Mouse (Mus musculus) bone marrow macrophage, adult 2 months (primary cell): Measurements from ENCODE around the gene Tent2. TPM values are rescaled to one million over a fixed set of nuclear protein-coding genes. Genes with fewer than 3 reads are reported as not detected.
"Not testable (repeated sequence)": the region's sequence is repeated elsewhere in the genome, so short reads cannot be mapped to it uniquely, and the experiment has no call there.

Source experiments
- H3K27ac ChIP-seq: 2 replicates; pipeline ENCODE4 v1.5.1; 2012; ENCODE audit warnings: low read depth, low read length; ENCODE audit not compliant: insufficient read depth
- H3K4me1 ChIP-seq: 2 replicates; pipeline ENCODE4 v1.6.1; 2012; ENCODE audit warnings: low read length; ENCODE audit not compliant: control insufficient read depth, insufficient read depth
- H3K4me3 ChIP-seq: 2 replicates; pipeline ENCODE4 v1.5.1; 2012; ENCODE audit warnings: mild to moderate bottlenecking, low read length, moderate library complexity; ENCODE audit not compliant: insufficient read depth
- CTCF ChIP-seq: IDR thresholded peaks from 2 replicates; pipeline ENCODE4 v1.5.1; 2012; ENCODE audit warnings: low read depth, mild to moderate bottlenecking, low read length, moderate library complexity
- POLR2A ChIP-seq: IDR thresholded peaks from 2 replicates; pipeline ENCODE4 v1.6.1; 2012; ENCODE audit warnings: mild to moderate bottlenecking, low read depth, low read length, borderline replicate concordance
- polyA plus RNA-seq: library from polyadenylated mRNA; stranded (reverse); fragments of >200 nt; gene quantifications from 2 replicates; pipeline ENCODE4 v1.2.4, GENCODE M21; 2012; ENCODE audit not compliant: missing spikeins, insufficient read depth, insufficient read length

Tent2 gene
- polyA plus RNA-seq, 1 experiment: 162 TPM

- Histone ChIP-seq H3K4me1 (peaks cover 17% of the 10 kb centered on the region), H3K4me3 (peak overlapping the region; percentile 54), H3K27ac (peak overlapping the region; percentile 59)
- TF ChIP-seq CTCF (no peak), POLR2A (no peak)
These were observed 451 bp upstream of the Tent2 start for GRCm38 (mm10) chr13:93192646-93193026.

- Histone ChIP-seq H3K4me3 (peak overlapping the region; percentile 11; the same call in 1 of the 2 replicates), H3K27ac (no peak overlapping the region), H3K4me1 (peaks cover 16% of the 10 kb centered on the region)
- TF ChIP-seq POLR2A (no peak), CTCF (no peak)
These were observed 2.8 kb downstream of the Tent2 start for GRCm38 (mm10) chr13:93189416-93189815.

- H3K4me1 ChIP-seq: peaks cover 16% of the 10 kb centered on the region
- 0 out of 2 replicates have a peak overlapping the region, but pooled peaks have one; percentile 20 for H3K4me3 ChIP-seq
- no peak overlapping the region for H3K27ac ChIP-seq
- TF ChIP-seq CTCF (no peak), POLR2A (no peak)
These were observed 3.4 kb downstream of the Tent2 start for GRCm38 (mm10) chr13:93188738-93189137.

DNA sequence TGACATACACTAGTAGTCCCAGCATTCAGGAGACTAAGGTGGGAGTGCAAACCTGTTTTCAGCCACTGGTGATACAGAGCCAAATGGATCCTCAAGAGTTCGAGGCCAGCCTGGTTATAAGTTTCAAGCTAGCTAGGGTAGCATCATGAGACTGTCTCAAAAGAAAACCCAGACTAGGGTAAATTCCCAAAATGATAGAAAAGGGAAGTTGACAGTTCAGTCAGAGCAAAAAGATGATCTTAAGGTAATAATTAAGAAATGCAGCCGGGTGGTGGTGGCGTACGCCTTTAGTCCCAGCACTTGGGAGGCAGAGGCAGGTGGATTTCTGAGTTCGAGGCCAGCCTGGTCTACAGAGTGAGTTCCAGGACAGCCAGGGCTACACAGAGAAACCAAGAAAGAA lies 4.4 kb downstream of the Tent2 start:
- H3K27ac ChIP-seq, H3K4me3 ChIP-seq: not testable (repeated sequence)
- H3K4me1 ChIP-seq: peaks cover 17% of the 10 kb centered on the region

DNA sequence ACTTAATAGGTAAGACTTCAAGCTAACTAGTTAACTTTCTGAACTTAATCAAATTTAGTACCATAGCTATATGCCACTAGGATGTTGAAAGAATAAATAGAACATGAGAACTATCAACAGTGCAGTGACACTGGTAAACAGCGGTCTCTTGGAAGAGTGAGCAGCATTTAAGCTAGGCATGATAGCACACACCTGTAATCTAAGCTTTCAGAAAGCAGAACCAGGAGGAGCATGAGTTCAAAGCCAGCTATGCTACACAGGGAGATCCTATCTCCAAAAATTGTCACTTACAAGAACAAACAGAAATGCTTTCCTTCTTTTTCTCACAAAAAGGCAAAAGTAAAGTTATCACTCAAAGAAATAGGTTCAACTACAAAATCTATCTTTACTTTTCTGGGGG lies 11.8 kb downstream of the Tent2 start:
- no peak overlapping the region for H3K4me3 ChIP-seq
- TF ChIP-seq POLR2A (no peak), CTCF (no peak)
- no peak overlapping the region; the same call in 1 of the 2 replicates for H3K27ac ChIP-seq
- H3K4me1 ChIP-seq: peaks cover 10% of the 10 kb centered on the region; the same call in 1 of the 2 replicates

DNA sequence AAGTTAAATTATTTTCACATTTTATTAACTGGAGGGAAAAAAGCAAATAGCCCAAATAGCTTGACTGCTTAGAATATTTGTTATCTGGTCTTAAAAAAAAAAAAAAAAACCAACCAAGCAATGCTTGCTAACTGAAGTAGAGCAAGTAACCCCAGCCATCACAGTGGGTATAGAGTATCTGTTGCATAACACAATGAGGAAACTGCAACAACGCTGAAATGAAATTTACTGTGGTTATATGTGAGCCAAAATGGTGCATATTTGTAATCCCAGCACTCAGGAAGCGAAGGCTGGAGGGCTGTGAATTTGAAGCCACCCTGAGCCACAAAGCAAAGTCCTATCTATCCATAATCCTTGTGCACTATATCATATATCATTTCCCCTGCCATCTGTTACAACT lies 12.7 kb downstream of the Tent2 start:
- TF ChIP-seq CTCF (no peak), POLR2A (no peak)
- Histone ChIP-seq H3K27ac (no peak overlapping the region), H3K4me3 (no peak overlapping the region), H3K4me1 (peaks cover 10% of the 10 kb centered on the region; the same call in 1 of the 2 replicates)

DNA sequence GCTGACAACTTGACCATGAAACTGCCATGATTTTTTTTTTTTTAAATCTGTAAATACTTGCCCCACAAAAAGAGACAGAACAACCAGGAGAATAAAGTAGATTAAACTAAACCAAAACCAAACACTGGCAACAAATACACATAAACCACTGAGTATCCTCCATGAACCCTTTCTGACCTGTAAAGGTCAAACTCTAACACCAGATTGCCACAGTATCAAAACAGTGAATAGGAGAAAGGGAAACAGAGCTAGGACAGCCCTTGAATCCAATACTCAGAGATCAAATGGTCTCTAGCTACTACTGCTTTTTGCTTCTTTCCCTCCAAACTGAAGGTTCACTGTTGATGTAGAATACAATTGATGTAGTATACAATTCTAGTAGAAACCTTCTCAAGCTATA lies 14.6 kb downstream of the Tent2 start:
- Histone ChIP-seq H3K4me1 (peaks cover 8% of the 10 kb centered on the region; the same call in 1 of the 2 replicates), H3K4me3 (no peak overlapping the region), H3K27ac (no peak overlapping the region)
- no peak for TF ChIP-seq POLR2A

DNA sequence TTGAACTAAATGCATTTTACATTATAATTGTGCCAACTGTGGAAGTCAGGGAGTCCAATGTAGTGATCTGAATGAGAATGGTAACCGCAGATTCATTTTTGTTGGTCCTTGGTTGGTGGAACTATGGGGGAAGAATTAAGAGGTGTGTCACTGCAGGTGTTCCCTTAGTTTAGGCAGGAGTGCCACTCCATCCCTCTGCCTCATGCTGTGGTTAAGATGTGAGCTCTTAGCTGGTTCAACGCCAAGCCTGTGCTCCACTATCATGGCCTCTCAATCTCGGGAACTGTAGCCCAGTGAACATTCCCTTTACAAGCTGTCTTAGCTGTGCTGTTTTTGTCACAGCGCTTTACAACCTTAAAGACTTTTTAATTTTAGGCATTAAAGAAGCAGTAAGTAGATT lies 28.9 kb downstream of the Tent2 start:
- no peaks in the 10 kb centered on the region for H3K4me1 ChIP-seq
- H3K27ac ChIP-seq: no peak overlapping the region
- TF ChIP-seq POLR2A (no peak), CTCF (no peak)
- no peak overlapping the region for H3K4me3 ChIP-seq

DNA sequence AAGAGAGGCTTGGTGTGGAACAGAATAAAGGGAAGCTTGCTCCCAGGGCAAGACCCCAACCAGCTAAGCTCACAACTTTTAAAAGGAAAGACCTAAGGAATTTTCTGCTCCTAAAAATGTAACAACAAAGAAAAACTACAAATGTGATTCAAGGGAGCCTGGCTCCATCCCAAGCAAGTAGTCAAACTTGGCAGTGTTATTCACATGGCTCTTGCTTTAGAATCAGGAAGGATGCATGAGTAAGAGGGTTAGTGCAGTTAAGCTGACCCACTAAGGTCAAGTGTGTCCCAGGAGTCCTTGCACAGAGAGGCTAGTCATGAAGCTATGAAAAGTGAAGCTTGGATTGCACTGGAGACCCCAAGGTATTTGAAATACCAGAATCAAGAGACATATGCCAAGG lies 29.7 kb downstream of the Tent2 start:
- Histone ChIP-seq H3K4me1 (no peaks in the 10 kb centered on the region), H3K27ac (no peak overlapping the region), H3K4me3 (no peak overlapping the region)
- TF ChIP-seq POLR2A (no peak), CTCF (no peak)

DNA sequence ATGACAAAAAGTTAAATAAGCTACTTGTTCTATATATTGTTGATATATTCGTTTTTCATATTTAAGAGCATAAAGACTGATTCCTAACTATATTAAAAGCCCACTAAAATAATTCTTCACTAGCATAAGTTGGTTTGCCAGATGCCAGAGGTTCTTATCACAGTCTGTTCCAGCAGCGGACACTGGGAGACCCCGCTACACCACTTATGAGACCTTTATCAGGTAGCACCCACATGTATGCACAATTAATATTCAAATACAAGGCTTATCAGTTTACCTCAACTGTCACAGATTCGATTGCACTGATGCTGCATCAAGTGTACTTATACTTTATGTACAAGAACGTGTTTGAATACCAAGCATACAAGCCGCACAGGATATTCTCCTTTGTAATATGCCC lies 33.9 kb downstream of the Tent2 start:
- TF ChIP-seq CTCF (no peak), POLR2A (no peak)
- Histone ChIP-seq H3K27ac (no peak overlapping the region), H3K4me1 (no peaks in the 10 kb centered on the region), H3K4me3 (no peak overlapping the region)

DNA sequence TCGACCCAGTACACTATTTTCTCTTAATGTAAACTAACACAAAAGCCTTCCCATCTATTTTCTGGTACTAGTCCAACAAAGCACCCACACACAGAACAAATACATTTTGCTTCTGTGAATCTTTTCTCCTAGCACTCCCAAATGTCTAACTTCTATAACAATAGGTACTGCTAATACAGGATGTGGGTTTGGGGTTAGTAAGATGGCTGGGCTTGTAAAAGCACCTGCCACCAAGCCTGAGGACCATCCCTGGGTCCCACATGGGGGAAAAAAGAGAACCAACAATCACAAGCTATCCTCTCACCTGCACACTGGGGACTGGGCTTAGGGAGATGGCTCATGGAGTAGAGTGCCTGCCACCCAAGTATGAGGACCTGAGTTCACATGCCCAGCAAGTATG lies 38.9 kb downstream of the Tent2 start:
- H3K4me1 ChIP-seq: no peaks in the 10 kb centered on the region
- no peak overlapping the region for H3K4me3 ChIP-seq
- H3K27ac ChIP-seq: no peak overlapping the region
- TF ChIP-seq CTCF (no peak), POLR2A (no peak)
